Mouse (Mus musculus) testis, postnatal 10 days (tissue): ENCODE results near the gene 4932411N23Rik.
"Not testable (repeated sequence)": the region's sequence is repeated elsewhere in the genome, so short reads cannot be mapped to it uniquely, and the experiment has no call there.

ENCODE experiments used
- DNase-seq: peaks from one replicate; pipeline ENCODE4 v3.0.0; 2021; ENCODE audit warnings: low spot score

4932411N23Rik gene

GRCm38 (mm10) chrX:126815768-126816167, at the start of gene 4932411N23Rik:
Gene 4932411N23Rik (minus strand): TSS chrX:126815868.
- no peak for DNase-seq

- no peak for DNase-seq
Measured at GRCm38 (mm10) chrX:126779895-126780294, 35.8 kb downstream of the 4932411N23Rik start.

GRCm38 (mm10) chrX:126777643-126778042, 38.0 kb downstream of the 4932411N23Rik start:
- not testable (repeated sequence) for DNase-seq

- not testable (repeated sequence) for DNase-seq
Measured at GRCm38 (mm10) chrX:126774846-126775245, 40.8 kb downstream of the 4932411N23Rik start.

- DNase-seq = not testable (repeated sequence)
Measured at GRCm38 (mm10) chrX:126773511-126773910, 42.2 kb downstream of the 4932411N23Rik start.
